Mouse (Mus musculus) Patski (cell line): ENCODE measurements around the gene Gm10190. TPM values are rescaled to one million over a fixed set of nuclear protein-coding genes. Genes with fewer than 3 reads are reported as not detected.
A peak's percentile ranks its signal among the peaks of the same experiment; 100 is the strongest.
"Not testable (repeated sequence)": the region's sequence is repeated elsewhere in the genome, so short reads cannot be mapped to it uniquely, and the experiment has no call there.

Experiments used
- ATAC-seq: fragments of 100-300 bp; one replicate; pipeline ENCODE4 v1.8.0; 2021
- CTCF ChIA-PET: fragments of 350-600 bp; sonication (Branson Sonifier 250); formaldehyde crosslinking; loops from one replicate; lab custom pipeline; 2022; ENCODE audit warnings: inconsistent platforms; lab: Charles Lee
- POLR2A ChIA-PET: fragments of 350-600 bp; sonication (Branson Sonifier 250); formaldehyde crosslinking; loops from one replicate; lab custom pipeline; 2022; ENCODE audit warnings: antibody characterized with exemption, inconsistent platforms; lab: Charles Lee
- DNase-seq: peaks from one replicate; pipeline ENCODE4 v3.0.0-alpha.2; 2011; ENCODE audit warnings: low read depth, low spot score
- H3K27me3 ChIP-seq: fragments of 371-371 bp; one replicate; pipeline ENCODE4 v1.5.1; 2021
- CTCF ChIP-seq: fragments of 100-300 bp; IDR thresholded peaks from one replicate; pipeline ENCODE4 v1.5.1; 2021
- in situ Hi-C: fragments of 300-500 bp; cut with MboI; formaldehyde crosslinking; loops from 3 replicates; pipeline ENCODE4 v1.11.1; 2018; ENCODE audit warnings: low pct_unique_long_range_greater_than_20kb, mixed read lengths
- polyA plus RNA-seq: library from polyadenylated mRNA; unstranded; gene quantifications from one replicate; pipeline ENCODE4 v1.2.3, GENCODE M21; 2021

Gene Gm10190
- not detected for polyA plus RNA-seq

DNA sequence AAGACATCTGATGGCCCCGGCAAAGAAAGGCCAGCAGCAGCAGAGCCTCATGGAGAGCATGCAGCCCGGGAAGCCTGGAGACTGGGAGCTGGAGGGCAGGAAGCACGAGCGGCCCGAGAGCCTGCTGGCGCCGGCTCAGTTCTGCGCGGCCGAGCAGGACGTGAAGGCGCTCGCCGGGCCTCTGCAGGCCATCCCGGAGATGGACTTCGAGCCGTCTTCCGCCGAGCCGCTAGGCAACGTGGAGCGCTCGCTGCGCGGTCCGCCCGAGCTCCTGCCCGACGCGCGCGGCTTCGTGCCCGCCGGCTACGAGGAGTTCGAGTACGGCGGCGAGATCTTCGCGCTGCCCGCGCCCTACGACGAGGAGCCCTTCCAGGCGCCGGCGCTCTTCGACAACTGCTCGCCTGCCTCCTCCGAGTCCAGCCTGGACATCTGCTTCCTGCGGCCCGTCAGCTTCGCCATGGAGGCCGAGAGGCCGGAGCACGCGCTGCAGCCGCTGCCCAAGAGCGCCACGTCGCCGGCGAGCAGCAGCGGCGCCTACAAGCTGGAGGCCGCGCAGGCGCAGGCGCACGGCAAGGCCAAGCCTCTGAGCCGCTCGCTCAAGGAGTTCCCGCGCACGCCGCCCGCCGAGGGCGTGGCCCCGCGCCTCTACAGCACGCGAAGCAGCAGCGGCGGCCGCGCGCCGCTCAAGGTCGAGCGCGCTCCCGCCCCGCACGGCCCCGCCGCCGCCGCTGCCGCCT lies at the start of gene Gm10190:
Gene Gm10190 (minus strand): TSS at position 553 of the 737 bp plus-strand sequence.
- POLR2A ChIA-PET, result no interaction called here
- CTCF ChIA-PET, result no interaction called here
- H3K27me3 ChIP-seq, result peaks cover 16% of the 10 kb centered on the region
- in situ Hi-C loops, result no loop called here
- DNase-seq (no peak), ATAC-seq (no peak)
- TF ChIP-seq CTCF, result no peak

GRCm38 (mm10) chr17:80420998-80421397 lies 47.7 kb upstream of the Gm10190 start:
- CTCF ChIA-PET, result interaction anchor here (1.5 kb wide), 1 partner anchor 14 kb away, joined by 3 read pairs; no protein-coding TSS in a partner anchor
- TF ChIP-seq CTCF, result no peak
- POLR2A ChIA-PET, result no interaction called here
- no peaks in the 10 kb centered on the region for H3K27me3 ChIP-seq
- in situ Hi-C loops, result no loop called here
- ATAC-seq, result no peak
- DNase-seq, result no peak

- DNase-seq, result no peak
- H3K27me3 ChIP-seq, result no peaks in the 10 kb centered on the region
- in situ Hi-C loops, result no loop called here
- CTCF ChIA-PET, result interaction anchor here (0.6 to 2.5 kb wide), 3 partner anchors 8 to 122 kb away, joined by 3 to 7 read pairs (median 7); no protein-coding TSS in a partner anchor
- POLR2A ChIA-PET, result no interaction called here
- no peak for ATAC-seq
- TF ChIP-seq CTCF, result no peak
Measured at GRCm38 (mm10) chr17:80418572-80419210, 45.4 kb upstream of the Gm10190 start.

- no peaks in the 10 kb centered on the region for H3K27me3 ChIP-seq
- peak; percentile 52 for TF ChIP-seq CTCF
- ATAC-seq, result no peak
- in situ Hi-C loops, result no loop called here
- ChIA-PET CTCF (interaction anchor here (0.7 kb wide), 1 partner anchor 18 kb away, joined by 3 read pairs; no protein-coding TSS in a partner anchor), POLR2A (no interaction called here)
- no peak for DNase-seq
Measured at GRCm38 (mm10) chr17:80411182-80411581, 37.8 kb upstream of the Gm10190 start.

- CTCF ChIA-PET, result no interaction called here
- ATAC-seq (no peak), DNase-seq (no peak)
- POLR2A ChIA-PET, result no interaction called here
- H3K27me3 ChIP-seq, result no peaks in the 10 kb centered on the region
- in situ Hi-C loops, result no loop called here
- no peak for TF ChIP-seq CTCF
Measured at GRCm38 (mm10) chr17:80398243-80398642, 24.9 kb upstream of the Gm10190 start.

DNA sequence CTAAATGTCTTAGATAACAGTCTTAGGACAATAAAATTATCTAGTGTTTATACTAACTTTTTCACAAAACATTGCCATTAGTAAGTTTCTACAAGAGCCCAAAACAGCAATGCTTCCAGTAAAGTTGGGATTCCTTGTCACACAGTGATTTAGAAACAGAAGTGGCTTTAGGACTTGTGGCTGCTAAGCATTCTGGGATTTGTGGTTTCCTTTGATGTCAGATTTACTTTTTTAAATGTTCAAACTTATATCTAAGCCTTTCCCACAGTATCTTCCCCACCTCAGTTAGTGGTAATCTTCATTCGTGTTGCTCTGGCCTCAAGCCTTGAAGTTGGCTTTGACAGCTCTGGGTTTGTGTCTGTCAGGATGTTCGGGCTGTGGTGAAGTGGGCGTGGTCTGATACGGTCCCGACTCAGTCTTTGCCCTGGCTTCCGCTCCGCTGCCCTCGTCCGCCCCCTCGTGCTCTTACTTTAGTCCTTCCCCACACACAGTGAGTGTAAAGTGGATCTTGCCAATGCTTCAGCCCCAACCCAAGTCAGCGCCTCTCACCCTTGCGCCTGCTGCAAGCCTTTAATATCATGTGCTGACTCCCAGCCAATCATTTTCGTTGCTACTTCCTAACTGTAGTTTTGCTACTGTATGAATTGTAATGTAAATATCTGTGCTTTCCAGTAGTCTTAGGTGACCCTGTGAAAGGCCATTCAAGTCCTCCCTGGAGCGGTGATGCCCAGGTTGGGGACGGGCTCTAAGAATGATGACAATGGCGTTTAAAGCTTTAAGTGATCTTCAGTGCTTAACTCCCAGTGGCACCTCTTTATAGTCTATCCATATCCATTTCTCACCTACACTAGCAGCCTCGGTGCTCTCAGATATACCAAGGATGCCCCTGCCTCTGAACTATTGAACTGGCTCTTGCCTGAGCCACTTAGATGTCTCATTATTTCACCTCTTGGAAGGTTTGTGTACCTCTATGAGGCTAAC lies 18.4 kb upstream of the Gm10190 start:
- ChIA-PET CTCF (interaction anchor here (1.1 kb wide), 2 partner anchors 12 to 25 kb away, joined by 3 to 4 read pairs; no protein-coding TSS in a partner anchor), POLR2A (no interaction called here)
- no peak for TF ChIP-seq CTCF
- DNase-seq (no peak), ATAC-seq (no peak)
- in situ Hi-C loops, result no loop called here
- H3K27me3 ChIP-seq, result peaks cover 4% of the 10 kb centered on the region

DNA sequence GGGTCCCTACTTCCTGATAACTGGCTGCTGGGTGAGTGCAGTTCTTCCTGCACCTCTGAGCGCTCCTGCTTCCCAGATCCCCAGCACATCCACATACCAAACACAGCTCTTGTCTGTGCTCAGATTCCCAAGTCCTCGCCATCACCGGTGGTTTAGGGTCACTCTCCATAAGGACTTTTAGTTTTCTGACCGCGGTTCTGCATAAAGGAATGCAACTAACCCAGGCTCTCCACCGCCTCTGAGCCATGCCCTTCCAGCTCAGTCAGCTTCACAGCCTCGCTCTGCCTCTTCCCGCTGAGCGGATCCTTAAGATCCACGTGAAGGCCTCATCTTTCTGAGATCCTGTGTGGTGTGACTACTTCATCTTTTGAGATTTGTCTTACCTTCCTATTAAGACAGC lies 16.7 kb upstream of the Gm10190 start:
- DNase-seq, result no peak
- ATAC-seq, result no peak
- TF ChIP-seq CTCF, result no peak
- in situ Hi-C loops, result no loop called here
- ChIA-PET CTCF (interaction anchor here (0.7 kb wide), 1 partner anchor 97 kb away, joined by 3 read pairs; no protein-coding TSS in a partner anchor), POLR2A (no interaction called here)
- peaks cover 4% of the 10 kb centered on the region for H3K27me3 ChIP-seq

DNA sequence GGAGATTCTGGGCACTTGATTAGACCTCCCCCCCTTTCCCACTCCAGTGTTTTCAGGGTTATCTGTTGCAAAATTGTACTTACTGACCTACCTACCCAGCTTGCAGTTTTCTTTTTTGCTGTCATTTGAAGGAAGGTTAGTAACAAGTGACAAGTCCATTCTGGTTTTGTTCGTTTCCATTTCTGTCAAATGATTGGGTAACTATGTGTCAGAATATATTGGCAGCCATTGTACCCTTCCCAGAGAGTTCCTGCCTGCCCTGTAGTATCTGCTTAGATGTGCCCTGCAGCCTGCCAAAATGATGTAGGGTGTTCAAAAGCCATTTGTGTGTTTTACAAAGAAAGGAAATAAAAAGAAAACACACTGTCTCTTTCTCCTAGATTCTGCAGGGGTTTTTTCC lies 12.3 kb upstream of the Gm10190 start:
- ChIA-PET POLR2A (no interaction called here), CTCF (interaction anchor here (1.6 kb wide), 1 partner anchor 8 kb away, joined by 3 read pairs; no protein-coding TSS in a partner anchor)
- ATAC-seq (no peak), DNase-seq (no peak)
- in situ Hi-C loops, result no loop called here
- TF ChIP-seq CTCF, result no peak
- H3K27me3 ChIP-seq, result peaks cover 4% of the 10 kb centered on the region

DNA sequence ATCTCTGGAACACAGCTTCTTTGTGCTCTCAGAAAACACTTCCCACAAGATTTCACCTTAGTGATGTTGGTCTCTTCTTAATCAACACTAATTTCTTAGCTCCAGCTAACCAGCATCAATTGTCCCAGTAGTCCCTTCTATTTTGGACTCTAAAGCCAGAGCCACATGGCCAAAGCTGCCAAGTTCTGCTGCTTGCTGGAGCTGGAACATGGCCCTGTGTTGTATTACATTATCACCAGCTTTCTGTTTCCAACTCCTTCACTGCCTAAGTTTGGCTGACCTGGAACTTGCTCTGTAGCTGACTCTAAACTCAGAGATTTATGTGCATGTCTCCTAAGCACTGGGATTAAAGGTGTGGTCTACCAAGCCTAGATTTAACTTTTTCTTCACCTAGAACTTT lies 5.0 kb upstream of the Gm10190 start:
- H3K27me3 ChIP-seq, DNase-seq, in situ Hi-C loops, CTCF ChIA-PET, ATAC-seq: not testable (repeated sequence)
- POLR2A ChIA-PET, result interaction anchor here (0.5 kb wide), 1 partner anchor 17 kb away, joined by 3 read pairs; no protein-coding TSS in a partner anchor

- ATAC-seq, result no peak
- CTCF ChIA-PET, result interaction anchor here (0.9 kb wide), 1 partner anchor 191 kb away, joined by 3 read pairs; no protein-coding TSS in a partner anchor
- POLR2A ChIA-PET, result interaction anchor here (0.9 kb wide), 1 partner anchor 100 kb away, joined by 3 read pairs; no protein-coding TSS in a partner anchor
- DNase-seq, result no peak
- in situ Hi-C loops, result no loop called here
- peaks cover 16% of the 10 kb centered on the region for H3K27me3 ChIP-seq
- TF ChIP-seq CTCF, result no peak
Measured at GRCm38 (mm10) chr17:80373726-80374096, 370 bp upstream of the Gm10190 start.
